Mouse (Mus musculus) CD8-positive naive resting alpha-beta T cell, adult 57 days (primary cell): Measurements from ENCODE around the gene Smim8. TPM values are rescaled to one million over a fixed set of nuclear protein-coding genes. Genes with fewer than 3 reads are reported as not detected.

Experiments used
- total RNA-seq: library from RNA; stranded (reverse); gene quantifications from one replicate; pipeline ENCODE4 v1.2.4, GENCODE M21; 2023

The Smim8 gene
- total RNA-seq, result 14.9 TPM

DNA sequence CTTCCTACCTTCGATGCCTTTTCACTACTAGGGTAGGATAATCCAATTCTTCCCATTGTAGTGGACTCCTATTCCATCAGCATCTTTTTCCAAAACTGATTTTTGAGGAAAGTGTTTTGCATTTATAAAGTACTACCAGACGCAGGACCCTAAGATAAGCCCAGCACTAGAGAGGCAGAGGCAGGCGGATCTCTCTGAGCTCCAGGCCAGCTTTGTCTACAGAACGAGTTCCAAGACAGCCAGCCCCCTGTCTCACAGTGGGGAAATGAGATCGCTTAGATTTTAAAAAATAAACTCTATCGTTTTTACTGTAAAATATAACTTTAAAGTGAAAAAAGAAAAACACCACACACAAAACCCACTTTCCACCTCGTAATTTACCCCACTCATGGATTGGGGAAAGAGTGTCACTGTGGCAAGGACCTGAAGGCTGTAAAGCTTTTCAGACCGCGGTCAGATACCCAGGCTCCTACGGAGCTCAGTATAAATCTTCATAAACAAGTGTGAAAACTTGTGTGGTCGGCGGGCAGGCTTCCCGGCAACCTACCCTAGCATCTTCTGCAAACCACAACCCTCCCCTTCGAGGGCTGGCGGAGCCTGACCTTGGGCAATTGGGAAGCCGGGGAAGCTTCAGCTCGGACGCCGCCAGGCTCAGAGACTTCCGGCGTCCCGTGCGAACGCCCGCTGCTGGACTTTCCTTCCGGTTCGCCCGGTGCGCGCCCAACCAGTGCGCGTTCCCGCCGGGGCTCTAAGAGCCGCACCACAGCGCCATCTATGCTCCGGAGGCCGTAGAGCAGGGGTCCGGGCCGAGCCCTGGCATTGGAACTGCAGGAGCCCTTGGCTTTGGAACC lies at the start of gene Smim8:
Smim8 (minus strand) TSS at position 747 of the 851 bp plus-strand sequence.

DNA sequence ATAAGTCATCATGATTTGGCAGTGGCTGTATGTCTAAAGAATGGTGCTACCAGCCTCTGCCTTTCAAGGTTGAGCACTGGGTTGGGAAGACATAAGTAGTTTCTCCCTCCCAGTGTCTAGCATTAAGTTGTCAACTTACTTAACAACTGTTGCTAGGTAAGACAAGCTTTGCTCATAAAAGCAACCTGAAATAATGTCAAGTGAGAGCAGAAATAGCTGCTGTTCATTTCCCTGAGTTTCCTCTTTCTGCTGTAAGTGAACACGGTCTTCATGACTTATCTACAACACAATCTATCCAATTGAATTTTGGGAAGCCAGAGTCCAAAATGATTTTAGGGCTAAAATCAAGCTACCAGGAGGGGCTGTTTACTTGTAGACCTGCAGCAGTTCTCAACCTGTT lies 22.1 kb downstream of the Smim8 start, which contains the start of gene Gm136:
Gm136 (minus strand) TSS at position 101 of the 400 bp plus-strand sequence.

GRCm38 (mm10) chr4:34729851-34730341 lies 48.3 kb downstream of the Smim8 start, which contains the start of gene Cfap206:
Gene Cfap206 (minus strand): TSS chr4:34730206.

Other genes starting within 250 kb of the Smim8 start
- gene Akirin2, start 227.5 kb downstream of the Smim8 start, total RNA-seq, result 63.0 TPM
- 112 TPM for gene Orc3, start 163.5 kb downstream of the Smim8 start, total RNA-seq
- gene Rars2, start 163.5 kb downstream of the Smim8 start, total RNA-seq, result 19.9 TPM
- 16.1 TPM for gene Slc35a1, start 91.0 kb downstream of the Smim8 start, total RNA-seq
- gene Cfap206, start 48.2 kb downstream of the Smim8 start, total RNA-seq, result not detected
- gene Gm136, start 22.2 kb downstream of the Smim8 start, total RNA-seq, result not detected
- gene Zfp292, start 104.5 kb upstream of the Smim8 start, total RNA-seq, result 69.4 TPM
- gene Cga, start 115.4 kb upstream of the Smim8 start, total RNA-seq, result not detected